Mouse (Mus musculus) cerebellum, adult (tissue): ENCODE results near the gene Otud7b.

ENCODE experiments used
- ATAC-seq: cut with Nextera tagmentation; 2 replicates; pipeline ENCODE4 v1.9.2; 2017; ENCODE audit warnings: mild to moderate bottlenecking, moderate library complexity, mixed read lengths; ENCODE audit not compliant: insufficient number of reproducible peaks, low FRiP score, low TSS enrichment

The Otud7b gene

GRCm38 (mm10) chr3:96104261-96105065 is at the start of gene Otud7b:
Otud7b (plus strand) TSS chr3:96104527.
- peak; percentile 80; the same call in 1 of the 2 replicates for ATAC-seq

GRCm38 (mm10) chr3:96055294-96055693 is 49.0 kb upstream of the Otud7b start:
- ATAC-seq: no peak

- no peak for ATAC-seq
Observed at GRCm38 (mm10) chr3:96056031-96056430, 48.3 kb upstream of the Otud7b start.

- peak; percentile 87 for ATAC-seq
Observed at GRCm38 (mm10) chr3:96057747-96058204, 46.6 kb upstream of the Otud7b start.

- ATAC-seq: peak; percentile 72; the same call in 1 of the 2 replicates
Observed at GRCm38 (mm10) chr3:96058231-96058896, 46.0 kb upstream of the Otud7b start, which contains the start of gene Vps45. Vps45 (minus strand) TSS chr3:96058466.

GRCm38 (mm10) chr3:96060146-96060545 is 44.2 kb upstream of the Otud7b start:
- no peak for ATAC-seq

- no peak for ATAC-seq
Observed at GRCm38 (mm10) chr3:96063299-96063698, 41.0 kb upstream of the Otud7b start.

- ATAC-seq: no peak
Observed at GRCm38 (mm10) chr3:96064217-96064616, 40.1 kb upstream of the Otud7b start.

GRCm38 (mm10) chr3:96065147-96065546 is 39.2 kb upstream of the Otud7b start:
- ATAC-seq: no peak

GRCm38 (mm10) chr3:96065754-96066375 is 38.5 kb upstream of the Otud7b start:
- peak; percentile 56; the same call in 1 of the 2 replicates for ATAC-seq

GRCm38 (mm10) chr3:96066741-96067140 is 37.6 kb upstream of the Otud7b start:
- ATAC-seq: no peak

GRCm38 (mm10) chr3:96069046-96069445 is 35.3 kb upstream of the Otud7b start:
- ATAC-seq: no peak

- ATAC-seq: no peak
Observed at GRCm38 (mm10) chr3:96069542-96069941, 34.8 kb upstream of the Otud7b start.

GRCm38 (mm10) chr3:96070241-96070640 is 34.1 kb upstream of the Otud7b start:
- ATAC-seq: no peak

GRCm38 (mm10) chr3:96072921-96073486 is 31.3 kb upstream of the Otud7b start:
- no peak for ATAC-seq

GRCm38 (mm10) chr3:96078066-96078465 is 26.3 kb upstream of the Otud7b start:
- no peak for ATAC-seq

- ATAC-seq: no peak
Observed at GRCm38 (mm10) chr3:96078711-96079110, 25.6 kb upstream of the Otud7b start.

GRCm38 (mm10) chr3:96081006-96081405 is 23.3 kb upstream of the Otud7b start:
- no peak for ATAC-seq

GRCm38 (mm10) chr3:96081650-96082049 is 22.7 kb upstream of the Otud7b start:
- no peak for ATAC-seq

- no peak for ATAC-seq
Observed at GRCm38 (mm10) chr3:96082100-96082499, 22.2 kb upstream of the Otud7b start.
